Mouse (Mus musculus) adrenal gland, adult 2 months (tissue): ENCODE measurements at regions not wholly inside any gene's neighbourhood (a gene's known extent, or its start where the extent isn't known, plus 50 kb on each side); places are given as distances from the start of the nearest gene placed in this dataset.

Experiments used
- DNase-seq: peaks from one replicate; pipeline ENCODE4 v3.0.0; 2021

- no peak for DNase-seq
These were observed 265.6 kb downstream of the Hivep2 start for GRCm38 (mm10) chr10:14231464-14231863.

- DNase-seq: no peak
These were observed 251.4 kb downstream of the Hivep2 start for GRCm38 (mm10) chr10:14217284-14217683.

GRCm38 (mm10) chr10:14216191-14216992, 250.5 kb downstream of the Hivep2 start:
- no peak for DNase-seq

DNA sequence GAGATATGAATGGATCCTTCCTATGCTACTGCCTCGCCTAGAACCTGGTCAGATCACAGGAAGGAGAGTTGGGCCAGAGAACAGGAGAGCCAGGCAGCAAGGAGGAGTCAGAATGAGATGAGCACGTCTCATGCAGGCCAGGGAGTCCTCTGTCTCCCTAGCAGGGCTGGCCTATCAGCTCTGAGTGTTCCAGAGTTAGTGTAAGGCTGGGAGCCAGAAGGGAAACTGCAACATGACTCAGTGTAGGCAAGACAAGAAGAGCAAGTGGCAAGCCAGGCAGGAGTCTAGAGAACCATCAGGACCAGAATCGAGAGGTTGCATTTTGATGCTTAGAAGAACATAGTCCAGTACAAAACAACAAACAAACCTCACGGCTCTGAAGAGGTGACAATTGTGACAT, 249.6 kb downstream of the Hivep2 start:
- DNase-seq: no peak

- DNase-seq: no peak
These were observed 247.7 kb downstream of the Hivep2 start for GRCm38 (mm10) chr10:14213536-14213935.

- DNase-seq: no peak
These were observed 246.1 kb downstream of the Hivep2 start for GRCm38 (mm10) chr10:14211926-14212325.

DNA sequence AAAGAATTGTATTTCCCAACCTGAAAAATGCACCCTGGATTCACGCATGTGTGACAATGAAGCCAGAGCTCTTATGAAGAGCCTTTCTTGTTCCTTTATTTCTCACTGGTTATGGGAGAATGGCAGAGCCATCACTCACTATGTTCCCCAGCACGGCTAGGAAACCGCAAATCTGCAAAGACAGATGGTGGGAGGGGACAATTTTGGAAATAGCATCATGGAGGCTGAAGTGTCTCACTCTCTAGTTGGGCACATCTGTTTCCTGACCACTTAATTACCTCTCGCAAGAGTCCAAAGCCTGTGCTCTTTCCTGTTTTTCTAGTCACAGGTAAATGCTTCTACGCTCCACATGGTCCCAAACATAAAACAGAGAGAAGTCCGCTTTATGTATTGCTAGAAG, 245.6 kb downstream of the Hivep2 start:
- no peak for DNase-seq

DNA sequence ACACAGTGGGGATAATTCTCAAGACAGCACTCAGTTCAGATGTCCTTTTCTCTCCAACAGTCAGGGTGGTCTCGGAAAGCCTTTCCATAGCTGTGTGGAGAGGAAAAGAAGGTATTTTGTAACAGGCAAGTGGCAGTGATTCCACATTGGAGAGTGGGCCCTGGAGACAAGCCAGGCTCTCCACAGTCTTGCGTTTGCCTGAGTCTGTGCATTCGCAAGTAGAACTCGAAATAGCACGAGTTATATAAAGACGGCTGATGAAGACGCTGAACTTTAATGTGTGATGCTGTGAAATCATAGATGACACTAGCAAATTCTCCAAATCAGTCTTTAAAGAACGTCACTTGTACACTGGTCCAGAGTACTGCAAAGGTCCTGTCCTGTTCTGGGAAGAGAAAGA, 244.6 kb downstream of the Hivep2 start:
- DNase-seq: no peak

- DNase-seq: no peak
These were observed 244.2 kb downstream of the Hivep2 start for GRCm38 (mm10) chr10:14210045-14210444.

GRCm38 (mm10) chr10:14208206-14208605, 242.3 kb downstream of the Hivep2 start:
- DNase-seq: no peak

GRCm38 (mm10) chr10:14207616-14208015, 241.7 kb downstream of the Hivep2 start:
- DNase-seq: no peak

DNA sequence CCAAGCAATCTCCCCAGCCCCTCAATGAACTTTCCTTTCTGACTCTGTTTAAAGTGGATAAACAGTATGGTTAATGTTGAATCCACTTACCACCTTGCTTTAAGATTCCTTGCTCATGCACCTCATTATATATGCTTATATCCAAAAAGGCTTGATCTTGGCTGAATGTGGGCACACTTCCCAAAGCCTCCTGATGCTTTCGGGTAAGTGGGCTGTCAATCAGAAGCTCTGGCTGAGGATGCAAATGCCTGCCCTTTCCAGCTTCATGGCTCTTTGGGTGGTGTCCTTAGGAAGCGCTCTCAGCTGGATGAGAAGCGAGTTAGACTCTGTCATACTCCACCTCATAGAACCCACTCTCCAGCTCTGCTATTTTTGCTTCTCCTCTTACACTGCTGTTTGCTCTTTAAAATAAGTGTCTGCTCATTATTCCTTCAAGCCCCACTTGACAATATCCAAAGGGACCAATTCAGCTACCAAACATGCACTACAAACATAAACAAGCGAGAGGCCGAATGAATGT, 241.2 kb downstream of the Hivep2 start:
- no peak for DNase-seq
